Mouse (Mus musculus): Measurements from ENCODE around the gene Adcy2.

The Adcy2 gene

DNA sequence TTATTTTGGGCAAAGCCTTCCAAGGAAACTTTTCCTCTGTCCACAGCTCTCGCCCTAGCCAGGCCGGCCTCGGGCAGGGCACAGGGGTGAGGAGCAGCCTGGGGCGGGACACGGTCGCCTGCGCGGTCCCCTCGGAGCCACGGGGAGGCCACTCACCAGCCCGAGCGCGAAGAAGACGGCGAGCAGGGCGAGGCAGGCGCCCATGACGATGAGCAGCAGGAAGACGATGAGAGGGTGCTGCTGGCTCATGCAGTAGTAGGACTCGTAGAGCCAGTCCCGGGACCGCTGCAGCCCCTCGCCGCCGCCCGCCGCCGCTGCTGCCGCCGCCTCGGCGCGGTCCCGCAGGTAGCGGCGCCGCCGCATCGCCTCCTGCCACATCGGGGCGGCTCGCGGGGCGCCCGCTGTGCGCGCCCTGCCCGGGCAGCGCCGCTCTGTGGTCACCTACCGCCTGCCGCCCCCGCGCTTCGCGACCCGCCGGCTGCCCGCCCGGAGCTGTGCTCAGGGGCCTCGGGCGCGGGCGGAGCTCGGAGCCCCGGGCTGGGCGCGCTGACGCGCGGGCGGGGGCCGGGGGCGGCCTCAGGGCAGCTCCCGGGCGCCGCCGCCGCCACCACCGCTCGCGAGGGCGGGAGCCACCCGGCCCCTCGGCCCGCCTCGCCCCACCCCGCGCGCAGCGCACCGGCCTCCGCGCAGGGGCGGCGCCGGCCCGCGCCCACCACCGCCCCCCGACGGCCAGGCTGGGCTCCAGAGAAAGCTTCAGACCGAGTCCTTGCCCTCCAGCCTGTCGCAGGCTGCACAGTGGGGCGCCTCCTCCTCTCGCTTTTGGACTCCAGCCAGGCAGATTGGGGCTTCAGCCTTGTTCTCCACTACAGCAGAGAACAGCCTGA is at the start of gene Adcy2:
Gene Adcy2, minus strand, starts transcription at position 624 of the 884 bp plus-strand sequence.
- peak; percentile 86 for DNase-seq

DNA sequence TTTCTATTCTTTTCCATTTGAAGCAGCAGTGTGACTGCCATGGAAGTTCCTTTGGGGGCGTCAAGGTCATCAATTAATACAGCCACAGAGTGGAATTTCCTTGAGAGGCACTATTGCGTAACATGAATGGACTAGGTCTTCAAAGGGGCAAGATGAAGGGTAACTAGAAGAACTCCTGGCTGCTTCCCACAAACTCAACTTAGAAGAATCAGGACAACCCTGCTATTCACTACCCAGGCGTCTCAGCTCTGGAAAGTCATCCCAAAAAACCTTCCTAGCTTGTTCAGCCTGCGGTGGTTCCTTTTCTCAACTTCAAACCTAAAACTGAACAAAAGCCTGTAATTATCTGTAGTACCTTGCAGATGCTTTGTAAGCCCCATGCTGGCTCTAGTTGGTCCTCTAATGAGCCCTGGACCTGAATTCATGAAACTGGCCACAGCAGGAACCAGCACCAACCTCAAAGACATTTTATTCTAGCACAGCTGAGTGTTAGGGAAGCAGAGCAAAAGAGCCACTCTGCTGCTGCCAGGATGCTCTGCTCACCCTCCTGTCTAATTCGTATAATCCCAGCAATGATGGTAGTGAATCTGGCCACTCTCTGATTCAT is 37.8 kb upstream of the Adcy2 start:
- no peak for DNase-seq

GRCm38 (mm10) chr13:69034621-69035020 is 35.3 kb upstream of the Adcy2 start:
- DNase-seq = no peak

- DNase-seq = no peak
Measured at GRCm38 (mm10) chr13:69033532-69033931, 34.2 kb upstream of the Adcy2 start.

GRCm38 (mm10) chr13:69029078-69029757 is 29.9 kb upstream of the Adcy2 start:
- no peak for DNase-seq

GRCm38 (mm10) chr13:69024964-69025363 is 25.6 kb upstream of the Adcy2 start:
- no peak for DNase-seq

DNA sequence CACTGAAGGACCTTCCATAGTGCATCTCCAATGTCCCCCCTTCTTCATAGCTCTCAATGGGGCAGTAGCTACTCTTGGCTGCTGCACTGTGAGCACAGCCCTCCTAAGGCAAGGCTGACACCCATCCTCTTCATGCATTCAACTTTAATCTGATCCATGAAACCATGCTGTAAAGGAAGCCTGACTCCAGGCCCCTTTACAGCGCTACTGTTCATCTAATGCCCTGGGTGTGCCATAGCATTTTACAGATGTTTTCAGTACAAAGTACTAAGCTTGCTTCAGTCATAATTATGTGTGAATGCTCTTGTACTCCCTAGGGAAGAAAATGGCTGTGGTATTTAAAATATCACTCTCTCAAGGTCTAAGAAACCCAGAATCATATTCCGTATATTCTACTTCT is 23.9 kb upstream of the Adcy2 start:
- no peak for DNase-seq

- no peak for DNase-seq
Measured at GRCm38 (mm10) chr13:69020574-69020973, 21.2 kb upstream of the Adcy2 start.

DNA sequence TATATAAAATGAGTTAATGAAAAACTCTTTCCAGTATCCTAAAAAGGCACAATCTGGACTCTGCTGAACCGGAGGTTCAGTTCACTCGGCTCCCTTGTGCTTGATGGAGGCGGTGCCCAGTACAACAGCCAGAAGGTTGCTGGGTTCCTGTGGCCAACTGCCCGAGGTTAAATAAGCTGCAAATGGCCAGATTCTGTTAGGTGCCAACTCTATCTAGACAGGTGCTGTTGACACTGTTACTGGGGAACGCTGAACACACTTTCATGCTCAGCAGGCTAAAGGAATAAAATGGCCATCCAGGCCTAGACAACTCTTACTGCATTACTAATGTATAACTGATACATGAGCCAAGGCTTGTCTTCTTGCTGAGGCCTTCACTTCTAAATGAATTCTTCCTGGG is 7.6 kb upstream of the Adcy2 start:
- peak; percentile 35 for DNase-seq

GRCm38 (mm10) chr13:69006091-69006490 is 6.8 kb upstream of the Adcy2 start:
- peak; percentile 59 for DNase-seq

DNA sequence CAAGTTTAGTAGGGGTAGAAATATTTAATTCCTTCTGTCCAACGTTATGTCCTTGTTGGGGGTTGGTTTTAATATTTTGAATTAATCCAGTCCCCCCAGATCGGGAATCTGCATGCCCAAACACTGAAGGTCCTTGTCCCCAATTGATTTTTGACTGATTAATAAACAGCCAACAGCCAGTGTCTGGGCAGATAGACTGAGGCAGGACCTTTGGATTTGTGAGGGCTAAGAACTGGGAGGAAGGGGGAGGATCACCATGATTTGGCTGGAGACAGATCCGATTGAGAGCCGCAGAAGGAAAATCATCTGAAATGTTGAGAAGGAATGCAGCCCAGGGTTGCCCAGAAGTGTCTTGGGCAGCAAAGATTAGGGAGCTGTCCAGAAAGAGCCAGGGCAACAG is 5.1 kb upstream of the Adcy2 start:
- DNase-seq = peak; percentile 81

GRCm38 (mm10) chr13:69002631-69003030 is 3.3 kb upstream of the Adcy2 start:
- DNase-seq = peak; percentile 55

DNA sequence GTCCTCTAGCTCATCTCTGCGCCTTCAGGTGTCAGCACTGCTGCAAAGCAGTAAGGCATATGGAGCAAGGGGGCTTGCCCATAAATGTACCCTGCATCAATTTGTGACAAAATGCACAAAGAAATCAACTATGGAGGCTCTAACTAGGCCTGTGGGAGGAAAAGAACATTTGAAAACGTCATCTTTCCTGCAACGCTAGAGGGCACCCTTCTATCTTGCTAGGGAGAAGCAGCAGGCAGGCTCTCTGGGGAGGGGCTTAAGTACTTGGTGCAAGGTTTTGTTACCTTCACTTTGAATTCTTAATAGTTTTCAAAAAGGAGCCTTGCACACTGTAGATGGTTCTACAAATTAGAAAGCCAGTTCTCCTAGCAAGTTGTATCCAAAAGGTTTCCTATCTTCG is 2.8 kb upstream of the Adcy2 start:
- DNase-seq = peak; percentile 30

- DNase-seq = no peak
Measured at GRCm38 (mm10) chr13:68999826-69000225, 485 bp upstream of the Adcy2 start.

GRCm38 (mm10) chr13:68998558-68998917 is 803 bp downstream of the Adcy2 start:
- DNase-seq = no peak

GRCm38 (mm10) chr13:68997821-68998551 is 1.4 kb downstream of the Adcy2 start:
- DNase-seq = peak; percentile 76

- DNase-seq = peak; percentile 21
Measured at GRCm38 (mm10) chr13:68997386-68997785, 2.0 kb downstream of the Adcy2 start.

- peak; percentile 53 for DNase-seq
Measured at GRCm38 (mm10) chr13:68996661-68997060, 2.7 kb downstream of the Adcy2 start.

DNA sequence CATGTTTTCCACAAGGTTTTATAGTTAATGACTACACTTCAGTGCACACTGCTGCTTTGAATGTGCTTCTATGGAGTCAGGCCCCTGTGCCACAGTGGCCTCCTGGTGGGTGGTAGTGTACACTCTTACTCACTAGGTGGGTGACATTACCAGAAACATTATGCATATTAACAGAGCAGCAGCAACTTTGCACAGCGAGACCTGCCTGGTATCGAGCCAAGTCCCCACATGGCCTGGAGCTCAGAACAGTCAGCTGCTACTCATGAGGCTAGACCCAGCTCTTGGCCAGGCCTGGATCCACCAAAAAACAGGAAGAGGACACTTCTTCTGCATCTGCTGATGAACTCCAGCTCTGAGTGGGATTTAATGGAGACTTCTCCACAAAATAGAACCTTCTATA is 13.6 kb downstream of the Adcy2 start:
- DNase-seq = peak; percentile 63

DNA sequence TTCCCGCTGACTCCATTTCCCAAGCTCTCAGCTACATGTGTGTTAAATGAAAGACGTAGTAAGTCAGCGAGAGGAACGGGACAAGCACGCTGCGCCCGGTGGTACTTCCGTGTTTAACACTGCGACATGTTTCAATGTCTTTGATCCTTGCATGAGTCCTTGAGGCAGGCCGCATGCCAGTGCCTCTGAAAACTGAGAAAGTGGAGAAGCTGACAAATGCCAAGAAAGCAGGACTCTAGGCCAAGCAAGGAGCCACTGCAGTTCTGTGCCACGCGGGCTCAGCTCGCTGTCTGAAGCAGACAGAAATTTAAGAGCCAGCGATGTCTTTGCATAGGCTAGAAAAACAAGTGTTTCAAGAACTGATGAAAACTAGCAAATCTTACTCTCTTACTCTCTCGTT is 15.3 kb downstream of the Adcy2 start:
- no peak for DNase-seq

DNA sequence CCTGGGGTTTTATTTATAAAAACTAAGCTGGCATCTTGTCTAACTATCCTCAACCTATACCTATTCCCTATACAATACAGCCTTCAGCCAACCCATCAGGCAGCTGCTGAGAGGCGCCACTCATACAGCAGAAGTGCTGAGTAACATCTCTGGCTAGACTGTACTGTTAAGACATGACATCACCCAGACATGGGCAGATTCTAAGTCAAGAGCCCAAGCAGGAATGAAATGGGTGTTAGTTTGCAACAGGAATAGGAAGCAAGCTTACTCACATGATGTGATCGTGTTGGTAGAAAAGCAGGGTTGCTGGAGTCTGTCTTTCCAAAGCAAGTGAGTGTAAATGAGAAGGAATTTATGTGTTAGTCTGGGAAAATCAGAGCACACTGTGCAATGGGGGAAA is 18.3 kb downstream of the Adcy2 start:
- DNase-seq = peak; percentile 11

- no peak for DNase-seq
Measured at GRCm38 (mm10) chr13:68973143-68973542, 26.2 kb downstream of the Adcy2 start.

DNA sequence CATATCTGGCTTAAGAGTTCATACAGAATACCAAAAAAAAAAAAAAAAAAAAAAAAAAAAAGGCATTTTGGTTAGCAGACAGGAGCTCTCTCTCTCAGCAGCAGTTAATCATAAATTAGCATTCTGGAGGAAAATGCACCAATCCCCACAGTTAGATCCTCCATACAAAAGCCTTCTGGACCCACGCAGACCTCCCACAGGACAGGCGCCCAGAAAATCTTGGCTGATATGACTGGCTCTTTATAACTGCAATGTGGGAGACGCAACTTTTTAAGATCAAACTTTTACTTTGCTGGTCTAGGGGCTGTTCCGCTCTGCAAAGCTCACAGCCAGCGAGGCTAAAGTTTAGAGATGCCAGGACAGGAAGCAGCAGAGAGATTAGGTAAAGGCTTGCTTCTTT is 37.8 kb downstream of the Adcy2 start:
- DNase-seq = no peak

All from heart, adult 11 months (tissue).